In the genomic region with DNA sequence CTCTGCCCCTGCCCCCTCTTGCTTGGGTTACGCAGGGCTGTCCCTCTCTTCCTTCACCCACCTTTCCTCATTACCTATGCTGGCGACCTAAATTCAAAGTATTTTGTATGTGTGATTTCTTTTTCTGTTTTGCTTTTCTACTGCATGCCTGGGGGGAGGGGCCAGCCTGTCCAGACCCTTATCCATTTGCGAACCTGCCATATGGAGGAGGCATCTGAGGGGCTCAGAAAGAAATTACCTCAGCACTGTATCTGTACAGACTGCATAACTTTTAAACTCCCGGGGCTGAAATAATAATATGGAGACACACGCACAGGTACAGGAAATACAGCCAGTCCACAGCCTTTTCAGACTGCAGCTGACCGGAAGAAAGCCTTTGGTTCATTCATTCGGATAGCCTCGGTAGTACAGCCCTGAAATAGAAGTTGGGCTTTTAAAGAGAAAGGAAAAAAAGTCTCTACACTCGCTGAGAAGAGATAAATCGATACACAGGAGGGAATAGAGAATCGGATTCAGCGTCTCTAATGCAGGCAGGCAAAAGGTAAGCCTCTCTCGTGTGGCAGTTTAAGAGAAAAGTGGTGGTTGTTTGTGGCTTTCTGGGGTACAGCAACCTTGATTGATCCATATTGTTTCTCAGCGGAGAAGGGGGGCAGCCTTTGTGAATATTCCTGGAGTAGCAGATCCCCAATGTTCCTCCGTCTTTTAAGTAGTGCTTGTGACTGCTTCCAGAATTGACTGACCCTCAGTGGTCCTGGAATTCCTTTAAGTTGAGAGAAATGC, we compare ENCODE assay signal across 8 mouse cellular contexts. TPM values are rescaled to one million over a fixed set of nuclear protein-coding genes. Genes with fewer than 3 reads are reported as not detected.
DNase-seq lines count a peak whose midpoint lies in the region; ATAC-seq and TF ChIP-seq lines count a peak whose summit lies in the region.

A gene (minus strand): TSS at position 273 of the 780 bp plus-strand sequence.

- peak within 1 kb of the TSS; percentile 75 for H3K9ac ChIP-seq in embryonic facial prominence, embryonic 12.5 days
- H3K9ac ChIP-seq in heart, embryonic 16.5 days (ENCODE audit: low read length), result peak within 1 kb of the TSS; percentile 87
- H3K9ac ChIP-seq in lung, postnatal 0 days (replicated peaks; ENCODE audit: low read depth), result peak within 1 kb of the TSS; percentile 63

- peak within 1 kb of the TSS; percentile 76 for H3K4me3 ChIP-seq in G1E (ENCODE audit: low read depth, low read length)
- H3K4me3 ChIP-seq in embryonic facial prominence, embryonic 12.5 days, result peak within 1 kb of the TSS; percentile 73
- peak within 1 kb of the TSS; percentile 72 for H3K4me3 ChIP-seq in heart, embryonic 16.5 days (ENCODE audit: low read length)
- peak within 1 kb of the TSS; percentile 70 for H3K4me3 ChIP-seq in lung, postnatal 0 days (ENCODE audit: low read depth, low read length)

- no peak for TF ChIP-seq CTCF in G1E (IDR thresholded peaks at IDR 0.05; ENCODE audit: low read depth, low read length)
- TF ChIP-seq CTCF in lung, postnatal 0 days (IDR thresholded peaks at IDR 0.05), result no peak

- peaks cover 13% of the 10 kb centered on the region for H3K36me3 ChIP-seq in G1E (replicated peaks)
- H3K36me3 ChIP-seq in embryonic facial prominence, embryonic 12.5 days, result no peaks in the 10 kb centered on the region
- H3K36me3 ChIP-seq in heart, embryonic 16.5 days (ENCODE audit: control insufficient read depth, insufficient read depth), result no peaks in the 10 kb centered on the region
- no peaks in the 10 kb centered on the region for H3K36me3 ChIP-seq in lung, postnatal 0 days (ENCODE audit: insufficient read depth, low read length)

- DNase-seq in B cell, adult 2 months, result peak; percentile 48 to 51
- no peak for DNase-seq in G1E (ENCODE audit: low spot score)
- peak; percentile 44 for DNase-seq in kidney, postnatal 10 days
- DNase-seq in lung, postnatal 0 days (ENCODE audit: low spot score), result peak; percentile 46
- peak; percentile 10 for DNase-seq in retina, postnatal 1 day
- no peak for DNase-seq in urinary bladder, postnatal 4 days (ENCODE audit: low spot score in 2 of 2)

- peaks cover 3% of the 10 kb centered on the region; the same call in 1 of the 2 replicates for H3K27me3 ChIP-seq in G1E (ENCODE audit: insufficient read depth, low read length)
- H3K27me3 ChIP-seq in embryonic facial prominence, embryonic 12.5 days, result 0 out of 2 replicates have a peak, but pooled peaks cover 4% of the 10 kb centered on the region
- H3K27me3 ChIP-seq in heart, embryonic 16.5 days (ENCODE audit: control insufficient read depth, insufficient read depth, low read length), result no peaks in the 10 kb centered on the region
- no peaks in the 10 kb centered on the region for H3K27me3 ChIP-seq in lung, postnatal 0 days (replicated peaks; ENCODE audit: insufficient read depth, low read length)

- 3% methylated on average over 15 of the region's 15 CpGs for WGBS in embryonic facial prominence, embryonic 12.5 days
- WGBS in heart, embryonic 16.5 days, result 6% methylated on average over 15 of the region's 15 CpGs
- WGBS in lung, postnatal 0 days, result 8% methylated on average over 14 of the region's 15 CpGs

- peak within 1 kb of the TSS; percentile 99 for H3K4me2 ChIP-seq in embryonic facial prominence, embryonic 12.5 days (replicated peaks)
- peak within 1 kb of the TSS; percentile 96 for H3K4me2 ChIP-seq in heart, embryonic 16.5 days (ENCODE audit: low read depth, low read length)
- H3K4me2 ChIP-seq in lung, postnatal 0 days (replicated peaks; ENCODE audit: low read depth, low read length), result peak within 1 kb of the TSS; percentile 99

- H3K4me1 ChIP-seq in G1E (ENCODE audit: insufficient read depth, low read depth, low read length), result peaks cover 42% of the 10 kb centered on the region
- peaks cover 56% of the 10 kb centered on the region for H3K4me1 ChIP-seq in embryonic facial prominence, embryonic 12.5 days
- H3K4me1 ChIP-seq in heart, embryonic 16.5 days (ENCODE audit: control insufficient read depth, insufficient read depth, low read length), result peaks cover 34% of the 10 kb centered on the region
- H3K4me1 ChIP-seq in lung, postnatal 0 days (ENCODE audit: insufficient read depth, low read depth, low read length), result peaks cover 8% of the 10 kb centered on the region; the same call in 1 of the 2 replicates

- peak within 1 kb of the TSS; percentile 88 for H3K27ac ChIP-seq in embryonic facial prominence, embryonic 12.5 days
- peak within 1 kb of the TSS; percentile 89 for H3K27ac ChIP-seq in heart, embryonic 16.5 days (ENCODE audit: low read length)
- peak within 1 kb of the TSS; percentile 85 for H3K27ac ChIP-seq in lung, postnatal 0 days (ENCODE audit: low read length)

- H3K9me3 ChIP-seq in G1E (replicated peaks), result no peaks in the 10 kb centered on the region
- H3K9me3 ChIP-seq in embryonic facial prominence, embryonic 12.5 days, result no peaks in the 10 kb centered on the region
- no peaks in the 10 kb centered on the region for H3K9me3 ChIP-seq in heart, embryonic 16.5 days (replicated peaks; ENCODE audit: control insufficient read depth, low read length)
- no peaks in the 10 kb centered on the region for H3K9me3 ChIP-seq in lung, postnatal 0 days (ENCODE audit: low read length)

- no peak for ATAC-seq in G1E (ENCODE audit: extremely low read depth, insufficient number of reproducible peaks, low FRiP score, poor library complexity, severe bottlenecking)
- peak; percentile 32; the same call in 1 of the 2 replicates for ATAC-seq in embryonic facial prominence, embryonic 12.5 days (ENCODE audit: insufficient number of reproducible peaks, insufficient read depth, low FRiP score, low TSS enrichment)
- ATAC-seq in heart, embryonic 16.5 days (replicated peaks; ENCODE audit: extremely low read depth, insufficient read depth, low FRiP score), result 0 out of 2 replicates have a peak, but pooled peaks have one; percentile 7
- ATAC-seq in lung, postnatal 0 days, result no peak; the same call in 1 of the 2 replicates

- no peak for TF ChIP-seq EP300 in lung, postnatal 0 days (IDR thresholded peaks at IDR 0.05)

RNA-seq across cellular contexts. Expression of the gene that starts here (rescaled TPM):
- total RNA-seq in G1E (2014; fragmentation: Nextera tagmentation) (33.5 and 38.4 TPM in 2 replicates), G1E (2017) (14.3 and 17.5 TPM in 2 replicates)
- 27.0 and 29.0 TPM in 2 replicates for polyA plus RNA-seq in G1E (2012)
- polyA plus RNA-seq in embryonic facial prominence, embryonic 12.5 days (2016; fragmentation: Nextera tagmentation; extraction: Ambion mirVana), result 77.9 and 84.4 TPM in 2 replicates
- polyA plus RNA-seq in heart, embryonic 16.5 days (2015; fragmentation: Nextera tagmentation; extraction: Ambion mirVana), result 26.8 and 27.3 TPM in 2 replicates
- polyA plus RNA-seq in lung, postnatal 0 days (2015; fragmentation: Nextera tagmentation; extraction: Ambion mirVana), result 12.2 and 13.7 TPM in 2 replicates

Comparison
In these comparisons a context has a peak if more than half of its experiments do, and no peak if none do; other contexts are left out.
1. DNase-seq: peak in B cell, adult 2 months (2 of 2), kidney, postnatal 10 days (single experiment), lung, postnatal 0 days (single experiment) and retina, postnatal 1 day (single experiment); none in G1E (single experiment) and urinary bladder, postnatal 4 days (0 of 2).
2. ATAC-seq: peak in embryonic facial prominence, embryonic 12.5 days (single experiment) and heart, embryonic 16.5 days (single experiment); none in G1E (single experiment) and lung, postnatal 0 days (single experiment).
3. Peak in every context shown above with its lines, with median percentiles within 50 percentile points of each other: H3K4me3 ChIP-seq, H3K27ac ChIP-seq, H3K4me2 ChIP-seq and H3K9ac ChIP-seq.